Comparison of ENCODE assay signal across 21 mouse cellular contexts in genomic region chr2:26017326-26017725, GRCm38 (mm10). TPM values are rescaled to one million over a fixed set of nuclear protein-coding genes. Genes with fewer than 3 reads are reported as not detected.
DNase-seq lines count a peak whose midpoint lies in the region; ATAC-seq and TF ChIP-seq lines count a peak whose summit lies in the region.
"Had no signal": no experiment of that assay in that cellular context is flagged by ENCODE, and none has a peak within 500 bp of the region (broad histone marks: within the 10 kb centered on the region; RNA-seq: fewer than 3 reads in every experiment).

No protein-coding gene starts in this region.

- peaks cover 7% of the 10 kb centered on the region for H3K36me3 ChIP-seq in heart, embryonic 11.5 days (ENCODE audit: control insufficient read depth, insufficient read depth, low read length)
- peaks cover 33% of the 10 kb centered on the region for H3K36me3 ChIP-seq in liver, embryonic 16.5 days (ENCODE audit: control insufficient read depth, insufficient read depth)
- H3K36me3 ChIP-seq in hindbrain, embryonic 12.5 days = peaks cover 35% of the 10 kb centered on the region

- TF ChIP-seq CTCF in bone marrow, adult 2 months (IDR thresholded peaks at IDR 0.05; ENCODE audit: control insufficient read depth, insufficient read depth, low read length) = no peak

- peak overlapping the region; percentile 33 for H3K4me2 ChIP-seq in heart, embryonic 11.5 days
- peak overlapping the region; percentile 93 for H3K4me2 ChIP-seq in liver, embryonic 16.5 days (ENCODE audit: low read depth, low read length)
- no peak overlapping the region for H3K4me2 ChIP-seq in hindbrain, embryonic 12.5 days (replicated peaks)
- H3K4me2 ChIP-seq: limb, embryonic 15.5 days had no signal

- no peak for TF ChIP-seq POLR2A in bone marrow, adult 2 months (IDR thresholded peaks at IDR 0.05; ENCODE audit: borderline replicate concordance, control insufficient read depth, low read depth, low read length)

- no peak for ATAC-seq in heart, embryonic 11.5 days (replicated peaks; ENCODE audit: insufficient number of reproducible peaks, low FRiP score, low TSS enrichment)
- no peak for ATAC-seq in liver, embryonic 16.5 days (ENCODE audit: low read depth)
- ATAC-seq in hindbrain, embryonic 12.5 days (ENCODE audit: low FRiP score) = no peak
- ATAC-seq: CD4-positive, CD25-positive, alpha-beta regulatory T cell, adult 4 months; hindbrain, postnatal 0 days; midbrain, embryonic 16.5 days had no signal

- DNase-seq in heart, adult 9 months (ENCODE audit: low spot score in 2 of 2) = no peak
- DNase-seq in induced T-regulatory cell, adult 2 months (ENCODE audit: low read depth) = peak; percentile 7
- DNase-seq in right cerebral cortex, postnatal 25 days = no peak
- DNase-seq: cerebellum, adult 11-12 months; cerebellum, postnatal 25 days; heart, postnatal 14 days; kidney, adult 2 months; kidney, postnatal 25 days; layer of hippocampus, adult 9-11 months; right cerebral cortex, adult 18-20 months; spleen, adult 18-20 months; thymus, adult 2 months had no signal

- 0 out of 2 replicates have a peak overlapping the region, but pooled peaks have one; percentile 11 for H3K27ac ChIP-seq in heart, embryonic 11.5 days (ENCODE audit: low read depth, low read length)
- peak overlapping the region; percentile 65 for H3K27ac ChIP-seq in bone marrow, adult 2 months (ENCODE audit: control insufficient read depth, insufficient read depth, low read depth, low read length, poor library complexity)
- peak overlapping the region; percentile 98 for H3K27ac ChIP-seq in liver, embryonic 16.5 days (ENCODE audit: low read length)
- no peak overlapping the region for H3K27ac ChIP-seq in hindbrain, embryonic 12.5 days
- H3K27ac ChIP-seq: hindbrain, postnatal 0 days; limb, embryonic 15.5 days had no signal

- no peak overlapping the region for H3K9ac ChIP-seq in heart, embryonic 11.5 days (ENCODE audit: low read depth, low read length)
- peak overlapping the region; percentile 93 for H3K9ac ChIP-seq in liver, embryonic 16.5 days (ENCODE audit: low read depth, low read length)
- H3K9ac ChIP-seq in hindbrain, embryonic 12.5 days = no peak overlapping the region; the same call in 1 of the 2 replicates
- H3K9ac ChIP-seq: limb, embryonic 15.5 days had no signal

- H3K4me3 ChIP-seq in heart, embryonic 11.5 days (ENCODE audit: low read depth, low read length) = no peak overlapping the region
- H3K4me3 ChIP-seq in bone marrow, adult 2 months (replicated peaks; ENCODE audit: control insufficient read depth, low read depth, low read length) = peak overlapping the region; percentile 29
- H3K4me3 ChIP-seq in liver, embryonic 16.5 days (ENCODE audit: low read depth, low read length) = peak overlapping the region; percentile 82
- no peak overlapping the region for H3K4me3 ChIP-seq in hindbrain, embryonic 12.5 days
- H3K4me3 ChIP-seq: limb, embryonic 15.5 days had no signal

- H3K27me3 ChIP-seq in heart, embryonic 11.5 days (ENCODE audit: control insufficient read depth, insufficient read depth, low read length) = no peaks in the 10 kb centered on the region
- H3K27me3 ChIP-seq in liver, embryonic 16.5 days (ENCODE audit: control insufficient read depth, insufficient read depth, low read depth, low read length) = no peaks in the 10 kb centered on the region
- H3K27me3 ChIP-seq in hindbrain, embryonic 12.5 days = no peaks in the 10 kb centered on the region
- H3K27me3 ChIP-seq: limb, embryonic 15.5 days had no signal

- H3K9me3 ChIP-seq in heart, embryonic 11.5 days (replicated peaks; ENCODE audit: control insufficient read depth, low read length) = no peaks in the 10 kb centered on the region
- no peaks in the 10 kb centered on the region for H3K9me3 ChIP-seq in liver, embryonic 16.5 days (replicated peaks; ENCODE audit: control insufficient read depth, low read length)
- H3K9me3 ChIP-seq in hindbrain, embryonic 12.5 days (replicated peaks) = no peaks in the 10 kb centered on the region
- H3K9me3 ChIP-seq: G1E; limb, embryonic 15.5 days had no signal

- H3K4me1 ChIP-seq in heart, embryonic 11.5 days (ENCODE audit: control insufficient read depth, insufficient read depth, low read length) = peaks cover 21% of the 10 kb centered on the region
- no peaks in the 10 kb centered on the region; the same call in 1 of the 2 replicates for H3K4me1 ChIP-seq in bone marrow, adult 2 months (ENCODE audit: control insufficient read depth, insufficient read depth, low read length)
- peaks cover 53% of the 10 kb centered on the region for H3K4me1 ChIP-seq in liver, embryonic 16.5 days (ENCODE audit: control insufficient read depth, low read depth, low read length)
- peaks cover 16% of the 10 kb centered on the region for H3K4me1 ChIP-seq in hindbrain, embryonic 12.5 days

- whole genome bisulfite sequencing in heart, embryonic 11.5 days (ENCODE audit: insufficient replicate concordance) = 49% methylated on average over 4 of the region's 4 CpGs
- 64% methylated on average over 4 of the region's 4 CpGs for WGBS in bone marrow, adult 2 months
- 22% methylated on average over 4 of the region's 4 CpGs for WGBS in liver, embryonic 16.5 days (ENCODE audit: insufficient replicate concordance)
- 78% methylated on average over 4 of the region's 4 CpGs for WGBS in hindbrain, embryonic 12.5 days

RNA-seq across cellular contexts. Expression of gene Ubac1, which starts 4.2 kb away (rescaled TPM):
- 136 and 141 TPM in 2 replicates for polyA plus RNA-seq in heart, embryonic 11.5 days (2014; fragmentation: Nextera tagmentation; extraction: Ambion mirVana)
- polyA plus RNA-seq in bone marrow, adult 2 months (2011; ENCODE audit: insufficient read depth, insufficient read length, low replicate concordance, missing spikeins) = 452 and 465 TPM in 2 replicates
- polyA plus RNA-seq in liver, embryonic 16.5 days (2015; fragmentation: Nextera tagmentation; extraction: Ambion mirVana) = 392 and 410 TPM in 2 replicates
- polyA plus RNA-seq in hindbrain, embryonic 12.5 days (2016; fragmentation: Nextera tagmentation; extraction: Ambion mirVana) = 98.4 and 102 TPM in 2 replicates

RNA-seq across cellular contexts. Expression of gene Camsap1, which starts 34.2 kb away (rescaled TPM):
- 8.9 and 14.1 TPM in 2 replicates for polyA plus RNA-seq in heart, embryonic 11.5 days (2014; fragmentation: Nextera tagmentation; extraction: Ambion mirVana)
- 13.0 and 18.9 TPM in 2 replicates for polyA plus RNA-seq in bone marrow, adult 2 months (2011; ENCODE audit: insufficient read depth, insufficient read length, low replicate concordance, missing spikeins)
- 1.8 and 2.3 TPM in 2 replicates for polyA plus RNA-seq in liver, embryonic 16.5 days (2015; fragmentation: Nextera tagmentation; extraction: Ambion mirVana)
- polyA plus RNA-seq in hindbrain, embryonic 12.5 days (2016; fragmentation: Nextera tagmentation; extraction: Ambion mirVana) = 85.5 and 92.7 TPM in 2 replicates

Comparison
In these comparisons a context has a peak if more than half of its experiments do, and no peak if none do; other contexts are left out.
1. H3K4me3 ChIP-seq: peak in bone marrow, adult 2 months (single experiment) and liver, embryonic 16.5 days (single experiment); none in heart, embryonic 11.5 days (single experiment) and hindbrain, embryonic 12.5 days (single experiment).